Mouse (Mus musculus) brain, adult 2 months (tissue): Measurements from ENCODE around the gene H2-Oa.

Source experiments
- DNase-seq: peaks from one replicate; pipeline ENCODE4 v3.0.0; 2011; ENCODE audit warnings: low read depth, low spot score

The H2-Oa gene

DNA sequence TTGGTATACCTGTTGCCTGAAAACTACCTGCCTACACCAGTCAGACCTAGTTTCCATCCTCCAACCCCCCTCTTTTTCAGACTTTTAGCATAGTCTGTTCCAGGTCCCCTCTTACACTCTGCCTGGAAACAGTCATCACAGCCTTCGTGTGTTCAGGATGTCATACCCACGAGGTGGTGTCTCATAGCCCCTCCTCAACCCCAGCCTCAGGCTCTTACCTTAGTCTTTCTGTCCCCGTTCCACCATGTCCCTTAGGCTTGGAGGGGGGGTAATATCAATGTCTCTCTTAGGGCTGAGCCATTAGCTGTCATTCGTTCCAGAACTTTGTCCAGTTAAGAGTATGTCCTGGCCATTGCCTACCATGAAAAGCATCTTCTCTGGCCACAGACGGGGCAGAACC lies 9.0 kb downstream of the H2-Oa start:
- no peak for DNase-seq

DNA sequence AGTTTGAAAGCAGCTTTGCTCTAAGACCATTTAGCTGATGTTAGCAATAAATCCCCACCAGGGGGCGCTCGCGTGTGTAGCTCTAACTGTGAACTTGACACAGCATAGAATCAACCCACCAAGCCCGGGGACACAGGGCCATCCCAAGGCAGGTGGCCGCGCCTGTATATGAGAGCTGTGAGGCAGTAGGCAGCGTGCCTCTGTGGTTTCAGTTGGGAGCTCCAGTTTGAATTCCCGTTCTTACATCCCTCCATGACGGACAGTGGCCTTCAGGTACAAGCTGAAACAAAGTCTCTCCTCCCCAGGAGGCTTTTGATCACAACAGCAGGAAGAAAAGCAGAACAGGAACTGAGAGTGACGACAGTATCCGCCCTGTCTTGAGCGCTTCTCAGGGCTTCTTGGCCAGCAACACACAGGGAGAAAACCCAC lies 9.5 kb downstream of the H2-Oa start:
- DNase-seq, result peak; percentile 92

DNA sequence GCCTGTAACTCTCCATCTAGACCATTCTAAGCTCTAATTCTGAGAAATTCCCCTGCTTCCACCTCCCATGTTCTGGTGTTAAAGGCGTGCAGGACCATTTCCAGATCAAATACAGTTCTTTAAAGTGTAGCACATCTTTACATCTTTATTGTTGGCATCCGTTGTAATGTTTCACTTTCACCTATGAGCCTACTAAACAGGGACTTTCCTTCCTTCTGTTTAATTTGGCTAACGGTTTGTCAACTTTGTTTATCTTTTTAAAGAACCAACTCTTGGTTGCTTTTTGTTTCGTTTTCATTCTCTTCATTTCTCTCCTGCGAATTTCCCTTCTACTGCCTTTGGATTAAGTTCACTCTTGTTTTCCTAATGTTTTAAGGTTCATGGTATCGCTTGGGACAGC lies 10.7 kb downstream of the H2-Oa start:
- DNase-seq, result no peak

GRCm38 (mm10) chr17:34104804-34105203 lies 12.7 kb downstream of the H2-Oa start:
- no peak for DNase-seq

DNA sequence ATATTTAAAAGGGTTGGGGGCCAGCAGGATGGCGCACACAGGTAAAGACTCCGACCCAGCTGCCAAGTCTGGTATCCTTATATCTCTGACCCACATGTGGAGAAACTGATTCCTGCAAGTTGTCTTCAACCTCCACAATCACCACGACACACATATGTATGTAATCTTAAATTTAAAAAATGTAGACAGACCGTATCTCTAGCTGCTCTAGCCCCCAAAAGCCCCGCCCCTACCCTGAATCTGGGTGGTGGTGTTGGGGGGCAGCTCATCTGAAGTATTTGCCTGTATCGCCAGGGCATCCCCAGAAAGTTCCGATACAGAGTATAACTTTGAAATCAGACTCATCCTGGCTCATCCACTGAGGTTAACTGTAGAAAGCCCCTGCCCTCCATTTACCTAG lies 14.4 kb downstream of the H2-Oa start:
- no peak for DNase-seq

DNA sequence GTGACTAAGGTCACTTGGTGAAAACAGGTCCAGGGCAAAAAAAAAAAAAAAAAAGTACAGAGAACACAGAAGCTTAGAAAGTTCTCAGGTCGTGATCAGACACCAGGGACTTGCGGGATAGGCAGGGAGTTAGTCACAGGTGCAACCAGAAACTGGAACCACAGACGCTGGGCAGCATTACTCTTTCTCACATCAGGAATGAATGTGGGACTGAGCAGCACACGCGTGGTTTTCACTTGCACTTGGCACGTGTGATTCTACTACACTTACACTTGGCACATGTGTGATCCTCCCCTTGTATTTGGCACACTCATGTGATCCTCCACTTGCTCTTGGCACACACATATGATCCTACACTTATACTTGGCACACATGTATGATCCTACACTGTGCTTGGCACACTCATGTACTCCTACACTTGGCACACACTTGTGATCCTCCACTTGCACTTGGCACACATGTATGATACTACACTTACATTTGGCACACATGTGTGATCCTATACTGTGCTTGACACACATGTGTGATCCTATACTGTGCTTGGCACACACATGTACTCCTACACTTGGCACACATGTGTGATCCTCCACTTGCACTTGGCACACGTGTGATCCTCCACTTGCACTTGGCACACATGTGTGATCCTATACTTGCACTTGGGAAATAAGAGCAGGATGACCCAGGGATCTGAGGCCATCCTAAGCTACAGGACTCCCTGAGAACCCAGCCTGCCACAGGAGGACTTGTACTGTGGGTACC lies 15.1 kb downstream of the H2-Oa start:
- DNase-seq, result no peak

GRCm38 (mm10) chr17:34108460-34108859 lies 16.3 kb downstream of the H2-Oa start:
- DNase-seq, result no peak

DNA sequence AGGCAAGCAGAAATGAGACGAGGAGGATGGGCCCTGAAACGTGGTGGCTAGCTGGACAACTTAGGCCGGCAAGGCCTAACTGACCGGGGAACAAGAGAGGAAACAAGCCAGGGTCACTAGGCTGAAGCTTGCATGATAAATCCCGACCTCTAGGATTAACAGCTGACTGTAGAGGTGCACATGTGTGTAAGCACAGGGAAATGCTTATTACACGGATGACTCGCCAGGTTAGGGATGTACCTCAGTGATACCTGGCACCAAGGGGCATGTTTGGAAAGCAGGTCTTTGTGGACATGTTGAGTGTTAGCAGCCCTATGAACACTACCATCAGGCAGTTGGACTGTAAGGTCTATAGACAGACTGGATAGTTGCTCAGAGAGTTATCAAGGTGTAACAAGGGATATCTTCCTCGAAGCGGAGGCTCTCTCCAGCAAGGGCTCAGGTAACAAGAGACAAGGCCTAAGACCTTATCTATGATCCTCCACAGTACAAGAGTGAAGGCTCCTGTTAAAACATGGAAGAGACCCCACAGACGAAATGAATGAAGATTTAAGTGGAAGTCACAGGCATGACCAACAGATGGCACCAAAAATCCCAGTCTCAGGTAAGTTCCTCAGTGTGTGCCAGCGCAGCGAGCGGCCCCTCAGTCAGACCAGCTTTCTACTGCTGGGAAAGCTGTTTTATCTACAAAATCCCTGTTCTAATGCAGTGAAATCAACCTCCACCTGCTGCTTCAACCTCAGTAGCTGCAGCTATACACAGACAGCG lies 17.1 kb downstream of the H2-Oa start:
- DNase-seq, result peak; percentile 69

DNA sequence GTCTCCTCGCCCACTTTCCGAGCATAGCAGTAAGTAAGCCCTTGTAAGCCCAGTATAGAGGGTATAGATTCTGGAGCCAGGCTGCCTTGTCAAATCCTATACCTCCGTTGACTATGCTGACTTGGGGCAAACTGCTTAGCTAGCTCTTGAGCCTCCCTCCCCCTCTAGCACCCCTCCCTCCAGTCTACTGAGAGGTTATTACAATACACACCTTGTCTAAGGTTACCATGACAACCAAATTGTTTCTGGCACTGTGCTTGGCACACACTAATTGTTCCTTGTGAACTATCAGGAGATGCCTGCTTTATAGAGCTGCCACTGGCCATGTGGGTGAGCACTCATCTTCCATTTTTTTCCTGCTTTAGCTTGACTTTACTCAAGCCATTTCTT lies 17.7 kb downstream of the H2-Oa start:
- DNase-seq, result peak; percentile 49

DNA sequence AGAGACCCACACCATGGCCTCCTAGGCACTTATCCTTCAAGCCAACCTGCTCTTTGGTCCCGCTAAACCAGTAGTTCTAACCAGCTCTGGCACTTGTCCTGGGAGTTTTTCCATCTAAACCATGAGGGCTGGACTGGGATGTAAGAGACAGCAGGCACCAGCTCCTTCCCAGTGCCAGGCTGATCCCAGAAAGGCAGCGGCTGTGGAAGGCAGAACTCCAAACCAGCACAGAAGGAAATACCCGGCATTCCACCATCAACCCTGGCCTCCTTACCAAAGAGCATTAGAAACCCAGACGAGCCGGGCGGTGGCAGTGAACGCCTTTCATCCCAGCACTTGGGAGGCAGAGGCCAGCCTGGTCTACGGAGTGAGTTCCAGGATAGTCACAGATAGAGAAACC lies 18.2 kb downstream of the H2-Oa start:
- no peak for DNase-seq

- no peak for DNase-seq
These were observed 22.0 kb downstream of the H2-Oa start for GRCm38 (mm10) chr17:34114114-34114513.

DNA sequence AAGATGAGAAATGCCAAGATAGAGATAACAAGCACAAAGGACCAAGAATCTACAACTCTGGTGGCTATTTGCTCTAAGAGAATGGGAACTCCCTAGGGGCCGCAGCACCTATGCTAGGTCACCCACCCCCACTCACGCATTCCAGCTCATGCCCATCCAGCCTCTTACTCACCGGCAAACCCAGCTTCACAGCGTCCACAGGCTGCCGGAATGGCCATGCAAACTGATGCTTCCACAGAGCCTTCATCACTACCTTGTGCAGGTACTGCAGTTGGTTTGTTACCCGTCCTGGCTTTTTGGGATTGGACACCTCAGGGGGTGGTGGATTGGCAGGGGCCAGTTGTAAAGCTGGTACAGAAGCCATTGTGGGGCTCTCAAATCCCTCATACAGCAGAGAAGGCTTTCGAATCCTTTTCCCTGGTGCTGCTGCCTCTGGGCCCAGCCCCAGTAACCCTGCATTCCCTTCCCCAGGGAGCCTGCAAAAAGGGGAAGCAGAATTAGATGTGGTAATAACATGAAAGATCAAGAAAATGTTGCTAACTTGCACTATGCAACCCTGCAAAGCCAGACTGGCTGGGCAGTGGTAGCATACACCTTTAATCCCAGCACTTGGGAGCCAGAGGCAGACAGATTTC lies 24.7 kb downstream of the H2-Oa start:
- DNase-seq, result no peak

DNA sequence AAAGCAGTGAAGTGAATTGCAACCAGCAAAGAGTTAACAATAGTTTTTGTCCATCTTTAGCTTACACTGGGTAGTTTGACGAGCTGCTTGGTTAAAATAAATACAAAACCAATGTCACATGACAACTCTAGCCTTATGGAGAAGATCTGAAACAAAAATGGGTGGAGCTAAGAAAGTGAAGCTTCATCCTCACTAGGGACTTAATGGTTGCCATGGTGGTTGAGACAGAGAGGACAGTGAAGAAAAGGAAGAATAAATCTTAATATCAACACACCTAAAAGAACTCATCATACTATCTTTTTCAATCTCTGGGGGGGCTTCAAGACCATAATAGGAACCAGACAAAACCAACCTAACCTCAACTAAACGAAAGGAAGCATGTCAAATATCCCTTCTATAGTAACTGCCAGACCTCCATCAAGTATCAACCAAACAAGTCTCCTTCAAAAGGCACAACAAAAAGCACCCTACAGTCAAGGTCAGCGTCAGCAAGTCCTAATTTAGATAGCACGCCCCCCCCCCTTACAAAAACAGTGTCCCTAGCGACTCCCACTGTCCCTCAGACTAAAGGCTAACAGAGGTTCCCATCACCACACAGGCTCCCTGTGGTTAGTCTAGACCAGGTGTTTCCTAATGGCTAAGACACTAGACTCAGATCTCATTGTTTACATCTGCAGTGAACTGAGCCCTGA lies 25.4 kb downstream of the H2-Oa start:
- peak; percentile 49 for DNase-seq

DNA sequence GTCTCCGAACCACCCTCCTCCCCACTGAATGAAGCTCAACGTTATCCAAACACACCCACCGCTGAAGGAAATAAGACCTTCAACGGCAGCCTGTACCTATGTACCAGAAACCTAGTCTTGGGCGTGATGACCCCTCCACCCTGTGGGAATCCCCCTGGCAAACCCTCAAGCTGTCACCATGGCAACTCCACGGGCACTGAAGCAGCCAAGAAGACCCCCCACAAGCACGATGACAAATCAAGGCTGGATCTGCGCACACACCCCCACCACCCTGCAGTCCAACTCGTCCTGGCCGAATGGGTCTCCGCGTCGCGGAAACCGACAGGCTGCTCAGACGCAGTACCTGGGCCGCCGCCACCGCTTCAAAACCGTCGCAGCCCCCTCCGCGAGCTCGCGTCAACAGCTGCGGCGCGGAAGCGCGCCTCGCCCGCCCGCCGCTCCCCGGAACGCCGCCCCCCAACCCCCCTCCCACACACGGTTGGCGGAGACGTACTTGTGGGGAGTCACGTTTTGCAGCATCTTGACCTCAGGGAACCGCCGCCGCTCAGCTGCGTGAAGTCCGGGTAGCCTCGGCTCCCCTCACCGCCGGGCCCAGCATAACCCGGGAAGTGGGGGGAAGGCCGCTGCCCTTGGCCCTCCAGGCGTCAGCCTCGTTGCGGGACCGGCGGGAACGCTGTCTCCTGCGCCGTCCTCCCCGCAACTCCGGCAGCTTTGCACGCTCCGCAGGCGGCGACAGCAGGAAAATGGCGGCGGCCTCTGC lies 26.2 kb downstream of the H2-Oa start:
- peak; percentile 48 for DNase-seq

- DNase-seq, result no peak
These were observed 26.7 kb downstream of the H2-Oa start for GRCm38 (mm10) chr17:34118873-34119248.

DNA sequence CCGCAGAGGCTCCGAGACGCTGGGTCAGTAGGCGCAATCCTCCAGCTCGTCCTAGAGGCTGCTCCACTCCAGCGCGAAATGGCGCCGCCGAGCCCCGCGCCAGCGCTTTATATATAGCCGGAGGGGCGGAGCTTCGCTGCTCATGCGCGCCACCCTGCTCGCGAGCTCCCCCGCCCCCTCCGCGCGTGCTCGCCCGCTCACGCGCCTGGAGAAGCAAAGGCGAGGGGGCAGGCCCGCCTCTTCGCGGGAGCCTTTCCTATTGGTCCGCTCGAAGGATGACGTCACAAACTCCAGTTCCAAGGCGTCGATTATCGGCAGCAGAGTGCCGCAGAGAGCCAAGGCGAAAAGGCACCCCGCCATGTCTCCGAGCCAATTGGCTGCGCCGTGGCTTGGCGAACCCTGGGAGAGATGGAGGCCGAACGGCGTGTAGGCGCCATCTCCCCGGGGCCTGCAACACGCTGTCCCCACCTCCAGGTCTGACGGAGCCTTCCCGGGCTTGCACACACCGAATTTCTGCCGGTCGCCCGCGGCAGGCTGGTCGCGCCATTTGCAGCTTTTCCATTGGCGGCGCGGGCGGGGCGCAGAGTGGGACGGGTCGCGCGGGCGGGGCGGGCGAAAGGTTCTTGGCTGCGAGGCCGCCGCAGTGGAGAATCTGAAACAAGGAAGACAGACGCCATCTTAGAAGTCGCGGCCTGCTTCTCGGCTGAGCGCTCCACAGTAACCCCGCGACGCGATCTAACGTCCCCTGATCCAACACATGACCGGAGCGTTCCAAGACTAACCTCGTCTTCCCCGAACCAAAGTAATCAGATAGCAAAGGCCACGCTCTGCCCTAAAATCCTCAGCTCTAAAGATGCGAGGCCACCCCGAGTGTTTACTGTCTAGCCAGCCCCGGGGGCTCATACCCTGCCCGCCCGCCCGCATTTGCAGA lies 27.4 kb downstream of the H2-Oa start, which contains the start of gene H2-DMa:
TSS of gene H2-DMa (plus strand) at position 293 of the 931 bp plus-strand sequence.
- peak; percentile 100 for DNase-seq

GRCm38 (mm10) chr17:34120180-34120723 lies 28.1 kb downstream of the H2-Oa start:
- peak; percentile 97 for DNase-seq

DNA sequence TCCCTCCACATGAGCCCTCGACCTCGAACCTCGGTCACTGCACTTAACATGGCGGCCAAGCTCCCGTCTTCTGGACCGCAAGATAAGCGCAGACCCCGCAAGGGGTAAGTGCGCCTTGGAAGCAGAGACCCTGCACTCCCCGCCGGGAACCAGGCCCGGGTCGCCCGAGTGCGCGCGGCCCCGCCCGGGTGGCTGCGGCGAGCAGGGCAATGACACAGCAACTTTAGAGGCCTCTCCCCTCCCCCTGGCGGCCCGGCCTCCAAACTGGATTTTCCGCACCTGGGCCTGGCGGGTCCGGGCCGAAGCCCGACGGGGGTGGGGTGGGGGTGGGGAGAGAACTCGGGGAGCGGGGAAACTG lies 28.7 kb downstream of the H2-Oa start:
- no peak for DNase-seq

DNA sequence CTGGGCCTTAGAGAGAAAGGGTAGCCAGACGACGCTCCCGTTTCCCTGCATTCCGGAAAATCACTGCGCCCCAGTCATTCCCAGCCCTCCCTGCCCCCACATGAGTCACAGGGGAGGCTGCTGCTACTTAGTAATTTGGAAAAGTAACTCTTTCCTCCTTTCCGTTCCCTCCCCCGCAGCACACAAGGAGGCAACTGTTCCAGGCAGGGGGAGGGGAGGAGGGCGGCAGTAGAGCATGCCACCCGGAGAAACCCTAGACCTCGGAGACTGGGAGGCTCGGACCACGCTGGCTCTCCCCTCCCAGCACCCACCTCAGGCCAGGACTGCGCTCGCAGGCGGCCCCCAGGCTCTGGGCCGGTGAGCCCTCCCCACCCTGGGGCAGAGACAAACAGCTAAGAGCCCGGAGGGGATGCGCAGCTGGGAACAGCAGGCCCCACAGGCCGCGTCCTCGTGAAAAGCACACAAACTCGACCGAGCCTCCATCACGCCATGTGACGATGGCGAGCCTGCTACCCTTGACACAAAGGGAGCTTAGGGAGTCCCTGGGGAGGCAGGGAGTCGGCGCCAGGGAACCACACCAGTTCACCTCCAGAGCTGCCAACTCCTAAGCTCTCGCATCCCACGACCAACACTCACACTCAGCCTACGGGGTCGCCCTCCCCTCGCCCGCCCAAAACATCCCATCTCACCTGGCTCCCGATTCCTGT lies 29.2 kb downstream of the H2-Oa start:
- peak; percentile 97 for DNase-seq
